Mouse (Mus musculus) embryo, embryonic 9.5 days (tissue): ENCODE measurements around the gene Qars.

Source experiments
- DNase-seq: peaks from one replicate; pipeline ENCODE4 v3.0.0-alpha.2; 2017; ENCODE audit errors: extremely low spot score

Qars gene

GRCm38 (mm10) chr9:108507619-108508434 lies at the start of gene Qars:
TSS of gene Qars (plus strand) at chr9:108507706.
- DNase-seq, result peak; percentile 95

- DNase-seq, result no peak
Measured at GRCm38 (mm10) chr9:108459939-108460318, 47.6 kb upstream of the Qars start.

DNA sequence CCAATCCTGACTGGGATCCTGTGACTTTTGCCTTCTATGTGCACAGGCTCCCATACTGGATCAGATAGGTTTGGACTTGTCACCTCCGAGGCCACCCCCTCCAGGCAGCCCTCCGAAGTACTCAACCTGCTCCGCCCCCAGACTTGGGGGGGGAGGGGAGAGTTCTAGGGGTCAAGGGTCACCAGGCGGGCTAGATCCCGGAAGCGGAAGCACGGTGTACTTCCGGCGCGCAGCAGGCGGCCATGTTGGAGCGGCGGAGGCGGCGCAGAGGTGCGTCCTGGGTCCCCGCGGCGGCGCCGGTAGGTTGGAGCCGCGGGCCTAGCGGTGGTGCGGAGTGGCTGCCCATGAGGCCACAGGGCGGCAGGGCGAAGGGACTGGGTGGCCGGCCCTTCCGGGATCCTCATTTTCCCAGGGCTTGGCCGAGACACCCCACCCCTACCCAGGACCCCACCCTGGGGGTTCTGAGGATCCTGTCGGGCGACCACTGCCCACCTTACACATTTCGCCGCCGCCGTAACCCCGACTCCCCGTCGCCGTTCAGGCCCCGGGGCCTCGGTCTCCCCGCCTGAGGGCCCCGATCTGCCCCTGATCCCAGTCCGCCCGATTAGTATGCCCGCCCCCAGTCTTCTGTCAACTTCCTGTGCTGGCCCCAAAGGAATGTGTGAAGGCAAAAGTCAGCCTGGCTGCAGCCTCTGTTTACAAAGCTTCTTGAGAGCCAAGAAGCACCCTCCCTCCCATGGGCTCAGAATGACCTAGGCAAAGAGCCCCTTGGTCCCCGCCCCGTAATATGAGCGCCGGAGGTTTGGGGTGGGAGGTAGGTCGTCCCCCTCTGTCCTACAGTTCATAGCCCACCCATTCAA lies 47.0 kb upstream of the Qars start, which contains the start of gene Ccdc71:
Gene Ccdc71, plus strand, starts transcription at position 209 of the 860 bp plus-strand sequence.
- DNase-seq, result peak; percentile 88

- no peak for DNase-seq
Measured at GRCm38 (mm10) chr9:108461181-108461631, 46.3 kb upstream of the Qars start, which contains the start of gene Klhdc8b. TSS of gene Klhdc8b (minus strand) at chr9:108461581.

DNA sequence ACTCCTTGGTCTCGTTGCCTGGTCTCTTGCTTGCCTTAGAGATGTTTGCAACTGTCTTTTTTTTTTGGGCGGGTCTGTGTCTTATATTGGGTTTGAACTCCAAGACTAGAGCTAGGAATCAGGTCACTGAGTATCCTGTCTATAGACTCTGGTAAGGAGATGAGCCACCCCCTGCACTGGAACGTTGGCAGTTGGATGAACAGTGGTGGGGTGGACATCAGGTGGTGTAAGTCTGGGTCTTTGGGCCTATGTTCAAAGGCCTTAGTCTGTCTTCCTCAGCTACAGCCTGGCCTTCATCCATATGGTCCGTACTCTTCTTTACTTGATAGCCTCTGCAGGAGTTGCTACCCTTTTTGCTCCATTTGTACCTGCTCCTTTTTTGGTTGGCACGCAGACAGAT lies 45.8 kb upstream of the Qars start:
- no peak for DNase-seq

DNA sequence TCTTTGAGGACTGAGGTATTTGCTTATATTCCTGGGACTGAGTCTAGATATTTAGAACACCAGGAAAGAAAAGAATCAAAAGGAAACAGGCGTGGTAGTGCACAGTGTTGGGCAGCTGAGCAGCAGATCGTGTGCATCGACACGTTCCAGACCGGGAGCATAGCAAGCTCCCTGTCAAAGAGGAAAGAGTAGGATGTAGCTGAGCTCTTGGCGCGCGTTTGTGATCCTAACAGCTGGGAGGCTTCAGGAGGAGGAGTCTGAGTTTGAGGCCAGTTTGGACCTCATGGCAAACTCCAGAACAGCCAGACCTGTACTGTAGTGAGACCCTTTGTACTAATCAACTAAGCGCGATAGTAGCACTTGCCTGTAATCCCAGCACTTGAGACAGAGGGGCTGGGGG lies 45.3 kb upstream of the Qars start:
- DNase-seq, result no peak

DNA sequence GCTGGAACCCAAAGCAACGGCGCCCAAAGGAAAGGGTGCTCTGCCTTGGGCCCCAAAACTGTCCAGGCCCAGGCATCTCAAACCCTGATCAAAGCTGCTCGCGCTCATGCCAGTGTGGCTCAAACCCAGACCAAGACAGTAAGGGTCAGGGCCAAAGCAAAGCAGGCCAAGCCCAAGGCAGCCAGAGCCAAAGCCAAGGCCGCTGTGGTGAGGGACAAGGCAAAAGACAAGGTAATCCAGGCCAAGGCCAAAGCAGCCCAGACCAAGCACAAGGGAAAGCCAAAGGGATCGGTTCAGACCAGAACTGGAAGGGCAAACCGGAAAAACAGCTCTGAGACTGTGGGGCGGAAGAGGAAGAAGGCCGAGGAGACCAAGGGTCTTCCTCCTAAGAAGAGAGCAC lies 43.8 kb upstream of the Qars start:
- no peak for DNase-seq

DNA sequence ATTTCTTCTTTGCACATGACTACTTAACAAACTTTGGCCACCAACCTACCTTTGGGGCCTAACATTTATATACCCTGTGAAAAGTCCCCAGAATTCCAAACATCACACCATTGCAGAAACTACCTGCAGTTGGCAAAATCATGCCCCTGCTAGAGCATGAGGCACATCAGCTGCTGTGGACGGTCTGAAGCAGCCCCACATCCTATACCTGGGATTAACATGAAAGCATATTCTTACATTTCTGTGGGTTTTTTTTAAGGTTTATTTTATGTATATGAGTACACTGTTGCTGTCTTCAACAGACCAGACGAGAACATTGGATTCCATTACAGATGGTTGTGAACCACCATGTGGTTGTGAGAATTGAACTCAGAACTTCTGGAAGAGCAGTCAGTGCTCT lies 41.3 kb upstream of the Qars start:
- DNase-seq, result no peak

- DNase-seq, result no peak
Measured at GRCm38 (mm10) chr9:108469430-108469829, 38.1 kb upstream of the Qars start.

- no peak for DNase-seq
Measured at GRCm38 (mm10) chr9:108469845-108470244, 37.7 kb upstream of the Qars start.

DNA sequence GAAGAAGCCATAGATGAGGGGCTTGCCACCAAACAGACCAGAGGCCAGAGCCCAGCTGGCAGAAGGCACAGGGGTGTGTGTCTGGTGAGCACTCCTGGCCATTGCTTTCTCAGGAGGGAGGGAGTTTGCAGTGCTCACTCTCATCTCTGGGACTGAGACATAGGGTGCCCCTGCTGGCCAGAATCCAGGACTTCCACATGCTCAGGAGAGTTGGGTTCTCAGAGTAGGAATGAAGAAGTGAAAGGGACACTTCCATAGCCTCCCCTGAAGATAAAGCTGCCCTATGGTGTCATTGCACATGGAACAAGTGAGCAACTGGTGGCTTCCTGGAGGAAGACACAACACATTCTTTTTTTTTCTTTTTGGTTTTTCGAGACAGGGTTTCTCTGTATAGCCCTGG lies 33.0 kb upstream of the Qars start:
- no peak for DNase-seq

GRCm38 (mm10) chr9:108478638-108479156 lies 28.8 kb upstream of the Qars start:
- peak; percentile 89 for DNase-seq

- no peak for DNase-seq
Measured at GRCm38 (mm10) chr9:108479241-108479640, 28.3 kb upstream of the Qars start.

DNA sequence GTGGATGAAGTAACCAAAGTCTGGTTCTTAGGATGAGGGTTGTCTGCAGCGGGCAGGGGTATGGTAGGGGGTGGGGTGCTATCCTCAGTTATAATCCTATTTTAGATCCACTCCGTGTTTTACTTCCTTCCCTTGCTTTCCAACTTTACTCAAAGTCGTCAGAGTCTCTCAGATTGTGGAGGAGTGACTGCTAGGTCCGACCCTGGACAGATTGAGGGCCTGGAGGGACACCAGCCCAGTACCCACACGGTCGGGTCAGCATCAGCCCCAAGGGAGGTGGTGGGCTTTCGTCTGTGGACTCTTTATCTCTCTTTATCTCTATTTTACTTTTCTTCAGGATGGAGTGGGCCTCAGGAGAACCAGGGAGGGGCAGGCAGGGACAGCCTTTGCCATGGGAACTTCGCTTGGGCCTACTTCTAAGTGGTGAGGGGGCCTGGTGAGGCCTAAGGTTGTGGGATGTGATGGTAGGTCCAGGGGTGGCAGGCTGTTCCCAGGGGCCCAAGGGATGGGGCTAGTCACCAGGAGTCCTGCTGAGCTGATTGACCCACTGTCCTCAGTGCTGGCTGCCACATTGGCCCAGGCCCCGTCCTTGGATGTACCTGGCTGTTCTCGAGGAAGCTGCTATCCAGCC lies 27.7 kb upstream of the Qars start, which contains the start of gene Lamb2:
Gene Lamb2, plus strand, starts transcription at position 16 of the 631 bp plus-strand sequence.
- peak; percentile 82 for DNase-seq

DNA sequence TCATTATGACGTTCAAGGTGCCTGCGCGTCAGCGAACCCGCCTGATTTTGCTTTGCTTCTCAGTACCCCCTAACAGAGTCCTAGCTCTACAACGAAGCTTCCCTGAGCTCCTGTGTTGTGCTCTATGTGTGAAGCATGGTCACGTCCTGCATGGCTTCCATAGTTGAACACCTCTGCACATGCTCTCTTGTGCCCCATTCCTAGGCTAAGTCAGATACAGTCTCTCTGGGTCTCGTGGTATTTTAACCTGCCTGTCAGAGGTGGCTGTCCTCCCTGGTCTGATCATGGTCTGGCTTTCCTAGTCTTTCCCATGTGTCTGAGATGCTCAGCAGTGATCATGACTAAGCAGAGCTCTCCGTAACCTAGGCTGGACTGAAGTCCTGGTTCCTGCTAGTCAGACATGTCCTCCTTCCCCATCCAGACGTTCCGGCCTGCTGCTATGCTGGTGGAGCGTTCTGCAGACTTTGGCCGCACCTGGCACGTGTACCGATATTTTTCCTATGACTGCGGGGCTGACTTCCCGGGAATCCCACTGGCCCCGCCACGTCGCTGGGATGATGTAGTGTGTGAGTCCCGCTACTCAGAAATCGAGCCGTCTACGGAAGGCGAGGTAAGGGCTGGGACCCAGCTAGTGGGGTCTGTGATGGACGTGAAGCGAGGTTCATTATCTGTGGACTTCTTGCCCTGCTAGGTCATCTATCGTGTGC lies 26.5 kb upstream of the Qars start:
- DNase-seq, result no peak

- no peak for DNase-seq
Measured at GRCm38 (mm10) chr9:108481520-108482210, 25.8 kb upstream of the Qars start.

- no peak for DNase-seq
Measured at GRCm38 (mm10) chr9:108483051-108483790, 24.3 kb upstream of the Qars start.

- DNase-seq, result no peak
Measured at GRCm38 (mm10) chr9:108484021-108484420, 23.5 kb upstream of the Qars start.

GRCm38 (mm10) chr9:108485301-108485875 lies 22.1 kb upstream of the Qars start:
- no peak for DNase-seq
